Mouse (Mus musculus) ES-Bruce4 (cell line): ENCODE measurements around the gene Bcat2. TPM values are rescaled to one million over a fixed set of nuclear protein-coding genes. Genes with fewer than 3 reads are reported as not detected.

ENCODE experiments used
- H3K27ac ChIP-seq: 2 replicates; pipeline ENCODE4 v1.5.1; 2012; ENCODE audit warnings: low read length, inconsistent platforms; ENCODE audit not compliant: insufficient read depth
- H3K27me3 ChIP-seq: 2 replicates; pipeline ENCODE4 v1.6.1; 2012; ENCODE audit warnings: mild to moderate bottlenecking, low read length, inconsistent platforms; ENCODE audit not compliant: control insufficient read depth, poor library complexity, insufficient read depth, severe bottlenecking
- H3K36me3 ChIP-seq: 2 replicates; pipeline ENCODE4 v1.6.1; 2012; ENCODE audit warnings: inconsistent platforms, mild to moderate bottlenecking, low read length, moderate library complexity; ENCODE audit not compliant: control insufficient read depth, poor library complexity, insufficient read depth, severe bottlenecking
- H3K4me1 ChIP-seq: one replicate; pipeline ENCODE4 v1.8.1; 2011; ENCODE audit warnings: low read length; ENCODE audit not compliant: control insufficient read depth, insufficient read depth
- H3K4me3 ChIP-seq: 2 replicates; pipeline ENCODE4 v1.5.1; 2011; ENCODE audit warnings: low read depth, mild to moderate bottlenecking, low read length
- H3K9ac ChIP-seq: 2 replicates; pipeline ENCODE4 v1.6.1; 2012; ENCODE audit warnings: low read depth, mild to moderate bottlenecking, inconsistent platforms; ENCODE audit not compliant: poor library complexity, severe bottlenecking
- H3K9me3 ChIP-seq: replicated peaks from 2 replicates; pipeline ENCODE4 v1.6.1; 2012; ENCODE audit warnings: mild to moderate bottlenecking, low read length, inconsistent platforms; ENCODE audit not compliant: control insufficient read depth, poor library complexity, insufficient read depth, severe bottlenecking
- CTCF ChIP-seq: IDR thresholded peaks from one replicate; pipeline ENCODE4 v1.8.1; 2011; ENCODE audit warnings: low read depth, low read length
- EP300 ChIP-seq: IDR thresholded peaks from 2 replicates; pipeline ENCODE4 v1.6.1; 2011; ENCODE audit warnings: low read depth, low read length; ENCODE audit not compliant: insufficient read depth
- POLR2A ChIP-seq: IDR thresholded peaks from one replicate; pipeline ENCODE4 v1.8.1; 2011; ENCODE audit warnings: low read length; ENCODE audit not compliant: insufficient read depth
- polyA plus RNA-seq: library from polyadenylated mRNA; stranded (reverse); fragments of >200 nt; gene quantifications from 2 replicates; pipeline ENCODE4 v1.2.4, GENCODE M21; 2011; ENCODE audit warnings: low read depth; ENCODE audit not compliant: missing spikeins, insufficient read depth, insufficient read length

Gene Bcat2
- polyA plus RNA-seq, 1 experiment: 104 TPM

DNA sequence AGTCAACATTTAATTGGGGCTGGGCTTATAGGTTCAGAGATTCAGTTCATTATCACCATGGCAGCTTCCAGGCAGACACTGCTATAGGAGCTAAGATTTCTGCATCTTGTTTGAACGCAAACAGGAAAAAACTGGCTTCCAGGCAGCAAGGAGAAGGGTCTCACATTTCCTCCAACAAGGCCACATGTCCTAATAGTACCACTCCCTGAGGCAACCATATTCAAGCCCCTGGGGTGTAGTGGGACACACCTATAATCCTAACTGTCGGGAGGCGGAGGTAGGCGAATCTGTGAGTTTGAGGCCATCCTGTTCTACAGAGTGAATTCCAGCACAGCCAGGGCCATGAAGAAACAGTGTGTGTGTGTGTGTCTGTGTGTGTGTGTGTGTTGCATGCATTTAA is 25.2 kb downstream of the Bcat2 start:
- H3K9ac ChIP-seq: no peak overlapping the region
- peak overlapping the region; percentile 5; the same call in 1 of the 2 replicates for H3K27ac ChIP-seq
- peaks cover 3% of the 10 kb centered on the region for H3K4me1 ChIP-seq
- H3K9me3 ChIP-seq: no peaks in the 10 kb centered on the region
- H3K27me3 ChIP-seq: no peaks in the 10 kb centered on the region
- no peak for TF ChIP-seq CTCF
- TF ChIP-seq POLR2A: no peak
- TF ChIP-seq EP300: 0 out of 2 replicates have a peak, but pooled peaks have one; percentile 43
- H3K4me3 ChIP-seq: no peak overlapping the region
- H3K36me3 ChIP-seq: 0 out of 2 replicates have a peak, but pooled peaks cover 2% of the 10 kb centered on the region

DNA sequence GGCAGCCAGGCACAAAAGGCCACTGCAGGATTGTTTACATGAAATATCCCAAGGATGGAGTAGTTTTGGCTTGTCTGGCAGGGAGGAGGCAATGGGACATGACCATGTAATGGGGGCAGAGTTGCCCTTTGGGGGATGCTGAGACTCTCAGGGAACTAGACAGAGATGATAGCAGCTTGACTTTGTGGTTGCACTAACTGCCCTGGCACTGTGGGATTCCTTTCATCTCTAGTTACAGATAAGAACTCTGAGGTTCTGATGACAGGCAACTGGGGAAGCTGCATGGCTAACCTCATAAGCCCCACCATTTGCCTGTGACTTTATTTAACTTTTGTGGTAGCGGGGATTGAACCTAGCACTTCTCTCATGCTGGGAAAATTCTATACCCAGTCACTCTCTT is 26.2 kb downstream of the Bcat2 start:
- H3K27ac ChIP-seq: no peak overlapping the region
- no peaks in the 10 kb centered on the region for H3K36me3 ChIP-seq
- no peak overlapping the region for H3K9ac ChIP-seq
- no peak overlapping the region for H3K4me3 ChIP-seq
- H3K9me3 ChIP-seq: no peaks in the 10 kb centered on the region
- TF ChIP-seq EP300 (no peak), CTCF (no peak), POLR2A (no peak)
- no peaks in the 10 kb centered on the region for H3K27me3 ChIP-seq
- peaks cover 3% of the 10 kb centered on the region for H3K4me1 ChIP-seq

DNA sequence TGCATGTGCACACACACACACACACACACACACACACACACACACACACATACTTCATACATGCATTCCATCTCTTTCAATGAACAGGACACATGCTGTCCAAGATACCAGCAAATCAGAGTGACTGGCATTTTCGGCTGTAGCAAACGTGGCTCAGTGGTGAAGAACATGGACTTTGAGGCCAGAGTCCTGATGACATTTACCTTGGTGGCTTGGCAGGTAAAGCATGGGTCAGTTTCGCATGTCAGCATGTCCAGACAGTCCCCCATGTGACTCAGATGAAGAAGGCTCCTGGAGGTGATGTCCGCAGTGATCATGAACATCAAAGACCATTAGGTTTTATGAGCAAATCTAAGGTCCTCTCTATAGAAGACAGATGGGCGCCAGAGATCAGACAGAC is 27.1 kb downstream of the Bcat2 start:
- H3K27ac ChIP-seq: no peak overlapping the region
- no peak overlapping the region for H3K4me3 ChIP-seq
- no peak overlapping the region for H3K9ac ChIP-seq
- no peaks in the 10 kb centered on the region for H3K27me3 ChIP-seq
- no peak for TF ChIP-seq CTCF
- TF ChIP-seq EP300: no peak
- no peak for TF ChIP-seq POLR2A
- H3K9me3 ChIP-seq: no peaks in the 10 kb centered on the region
- H3K4me1 ChIP-seq: peaks cover 3% of the 10 kb centered on the region
- no peaks in the 10 kb centered on the region for H3K36me3 ChIP-seq

DNA sequence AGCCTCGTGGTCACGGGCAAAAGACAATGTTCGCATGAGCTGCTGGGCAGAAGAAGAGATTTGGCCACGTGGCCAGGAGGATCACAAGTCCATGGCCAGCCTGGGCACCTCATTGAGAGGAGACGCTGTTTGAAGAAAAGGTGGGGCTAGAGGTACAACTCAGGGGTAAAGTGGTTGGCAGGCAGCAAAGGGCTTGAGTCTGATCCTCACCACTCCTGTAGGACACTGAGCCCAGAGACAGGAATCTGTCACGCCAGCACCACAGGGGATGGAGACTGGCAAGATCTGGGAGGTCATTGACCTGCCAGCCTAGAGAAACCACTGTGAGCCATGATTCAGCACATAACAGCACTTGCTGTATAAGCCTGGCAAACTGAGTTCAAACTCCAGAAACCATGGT is 27.6 kb downstream of the Bcat2 start:
- Histone ChIP-seq H3K27ac (no peak overlapping the region), H3K9me3 (no peaks in the 10 kb centered on the region), H3K36me3 (no peaks in the 10 kb centered on the region), H3K9ac (no peak overlapping the region), H3K4me1 (peaks cover 3% of the 10 kb centered on the region), H3K27me3 (no peaks in the 10 kb centered on the region), H3K4me3 (no peak overlapping the region)
- TF ChIP-seq POLR2A: no peak
- no peak for TF ChIP-seq EP300
- TF ChIP-seq CTCF: no peak

DNA sequence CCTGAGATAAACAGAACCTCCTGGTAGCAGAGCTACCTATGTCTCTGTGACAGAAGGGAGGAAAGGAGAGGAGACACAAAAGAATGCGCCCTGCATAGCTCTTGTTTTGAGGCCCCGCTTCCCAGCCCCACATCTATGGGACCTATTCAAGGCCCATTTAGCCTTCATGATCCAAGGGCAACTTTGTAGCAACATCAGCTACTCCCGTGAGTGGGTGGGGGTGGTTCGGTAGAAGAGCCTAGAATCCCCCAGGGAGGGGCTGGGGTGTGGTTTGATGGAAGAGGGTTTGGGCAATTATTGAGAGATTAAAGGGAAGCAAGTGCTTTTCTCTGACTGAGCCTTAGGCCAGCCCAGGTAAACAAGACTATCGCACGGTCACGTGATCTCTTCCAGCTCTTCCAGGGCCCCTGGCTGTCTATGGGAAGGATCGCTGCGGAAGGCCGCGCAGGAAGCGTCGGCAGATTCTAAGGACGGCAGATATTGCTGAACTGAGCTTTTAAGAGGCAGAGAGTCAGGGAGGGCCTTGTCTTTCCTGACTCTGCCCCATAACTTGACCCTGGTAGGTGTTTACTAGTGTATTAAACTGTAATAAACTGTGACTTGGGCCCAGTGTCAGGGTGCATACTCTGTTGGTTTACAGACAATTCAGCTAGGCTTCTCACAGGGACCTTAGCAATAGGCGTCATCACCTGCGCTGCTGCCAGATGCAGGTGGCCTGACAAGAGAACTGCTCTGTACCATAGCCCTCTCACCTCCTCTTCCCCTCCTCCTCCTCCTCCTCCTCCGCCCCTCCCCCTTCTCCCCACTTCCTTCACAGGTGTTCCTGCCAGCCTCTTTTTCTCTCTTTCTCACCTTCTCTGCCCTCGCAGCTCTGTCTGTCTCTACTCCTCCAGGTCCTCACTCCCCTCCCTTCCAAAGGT is 29.3 kb downstream of the Bcat2 start:
- Histone ChIP-seq H3K9ac (no peak overlapping the region), H3K27ac (peak overlapping the region; percentile 47), H3K9me3 (no peaks in the 10 kb centered on the region), H3K36me3 (no peaks in the 10 kb centered on the region), H3K4me3 (no peak overlapping the region), H3K4me1 (peaks cover 3% of the 10 kb centered on the region), H3K27me3 (no peaks in the 10 kb centered on the region)
- TF ChIP-seq CTCF (no peak), POLR2A (no peak), EP300 (peak; percentile 56; the same call in 1 of the 2 replicates)

DNA sequence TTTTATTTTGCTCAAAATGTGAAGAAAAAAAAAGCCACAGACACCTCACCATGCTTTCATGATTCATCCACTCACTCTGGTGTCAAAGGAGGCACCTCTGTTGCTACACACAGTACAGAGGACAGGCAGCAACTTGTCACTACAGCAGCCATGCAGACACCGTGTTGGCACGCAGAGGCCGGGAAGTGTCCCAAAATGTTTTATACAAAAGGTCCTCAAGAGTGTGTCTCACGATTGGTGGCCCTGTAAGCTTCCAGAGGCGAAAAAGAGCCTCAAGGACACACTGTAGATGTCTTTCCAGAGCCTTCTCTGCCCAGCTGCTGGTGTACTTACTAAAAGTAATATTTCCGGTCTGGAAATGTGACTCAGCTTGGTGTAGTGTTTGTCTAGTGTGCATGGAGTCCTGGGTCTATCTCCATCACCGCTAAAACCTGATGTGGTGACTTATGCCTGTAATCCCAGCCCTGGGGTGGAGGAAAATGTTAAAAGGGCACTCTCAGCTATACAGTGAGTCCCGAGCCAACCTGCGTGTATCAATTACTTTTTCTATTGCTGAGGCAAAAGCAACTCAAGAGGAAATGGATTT is 35.8 kb downstream of the Bcat2 start:
- TF ChIP-seq POLR2A (no peak), EP300 (no peak), CTCF (no peak)
- Histone ChIP-seq H3K4me1 (no peaks in the 10 kb centered on the region), H3K36me3 (no peaks in the 10 kb centered on the region), H3K9me3 (no peaks in the 10 kb centered on the region), H3K9ac (no peak overlapping the region), H3K27me3 (no peaks in the 10 kb centered on the region), H3K27ac (no peak overlapping the region), H3K4me3 (no peak overlapping the region)
